Mouse (Mus musculus): ENCODE results near the gene Rassf7.
"Not testable (repeated sequence)": the region's sequence is repeated elsewhere in the genome, so short reads cannot be mapped to it uniquely, and the experiment has no call there.

Rassf7 gene

DNA sequence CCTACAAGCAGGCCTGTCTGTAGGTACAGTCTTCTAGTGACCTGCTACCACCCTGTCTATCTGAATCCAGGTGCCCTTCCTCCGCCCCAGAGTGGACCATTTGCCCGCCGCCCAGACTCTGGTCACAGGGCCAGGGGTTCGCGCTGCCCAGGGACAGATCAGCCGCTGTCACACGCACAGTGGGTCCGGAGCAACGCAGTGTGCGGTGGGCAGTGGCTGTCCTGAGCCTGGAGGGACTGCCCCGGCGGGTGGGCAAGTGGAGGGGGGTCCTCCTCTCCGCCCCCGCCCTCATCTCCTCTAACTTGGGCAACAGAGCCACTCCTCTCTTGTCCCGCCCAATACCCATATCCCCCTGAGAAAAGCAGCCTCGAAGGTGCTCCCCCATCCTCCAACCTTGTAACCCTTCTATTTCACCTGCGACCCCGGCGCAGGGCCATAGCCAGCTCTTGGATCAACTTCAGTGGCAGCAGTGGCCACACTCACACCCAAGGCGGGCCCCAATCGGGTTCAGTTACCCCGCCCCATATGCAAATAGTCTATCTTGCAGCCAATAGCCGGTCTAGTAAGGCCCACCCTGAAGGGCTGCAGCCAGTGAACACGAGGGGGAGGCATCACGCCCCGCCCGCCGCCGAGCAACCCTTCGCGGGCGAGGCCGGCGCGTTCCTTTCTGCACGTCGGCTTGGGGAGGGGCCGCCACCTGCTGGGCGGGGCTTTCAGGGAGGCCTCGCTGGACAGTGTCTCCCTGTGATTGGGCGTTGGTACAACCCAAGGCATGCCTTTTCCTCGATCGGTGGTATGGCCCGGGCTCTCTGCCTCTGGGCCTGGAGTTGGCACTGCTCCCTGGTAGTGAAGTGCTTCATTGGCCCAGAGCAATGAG is 5.8 kb downstream of the Rassf7 start:
- in situ Hi-C loops (cut with MboI, MseI), result no loop called here

DNA sequence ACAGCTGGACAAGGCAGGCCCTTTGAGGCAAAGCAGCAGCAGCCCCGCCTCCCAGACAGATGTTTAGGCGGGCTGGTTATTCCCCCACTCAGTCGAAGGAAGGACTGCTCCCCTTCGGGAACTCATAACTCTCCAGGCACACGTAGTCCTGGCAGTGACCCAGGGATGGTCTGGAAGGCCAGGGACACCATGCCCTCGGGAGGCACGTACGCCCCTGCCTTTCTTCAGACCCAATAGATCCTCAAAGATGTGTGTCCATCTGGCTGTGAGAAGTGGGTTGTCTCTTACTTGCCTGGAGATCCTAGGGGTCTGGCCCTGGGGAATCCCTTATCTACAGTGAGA is 6.4 kb downstream of the Rassf7 start:
- in situ Hi-C loops (cut with MboI, MseI), result no loop called here

DNA sequence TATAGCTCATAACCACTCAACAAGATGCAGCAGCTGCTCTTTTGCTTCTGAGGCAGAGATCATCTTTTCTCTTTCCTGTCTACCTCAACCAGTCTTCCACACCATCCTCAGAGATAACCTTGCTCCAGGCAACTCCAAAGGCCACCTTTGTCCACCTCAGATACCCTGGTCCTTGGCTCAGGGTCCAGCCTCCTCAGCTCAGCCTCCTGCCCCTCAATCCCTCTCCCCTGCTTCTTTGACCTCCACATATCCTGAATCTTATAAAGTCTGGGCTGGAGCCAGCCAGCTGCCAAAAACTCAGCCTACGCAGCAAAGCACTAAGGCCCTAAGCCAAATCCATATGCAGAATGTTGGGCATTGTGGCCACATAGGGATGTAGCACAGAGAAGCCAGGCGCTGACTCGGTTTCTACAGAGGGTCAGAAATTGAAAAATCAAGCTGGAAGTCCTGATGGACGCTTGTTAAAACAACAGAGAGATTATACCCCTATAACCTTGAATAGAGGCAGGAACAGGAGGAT is 7.1 kb downstream of the Rassf7 start:
- in situ Hi-C loops (cut with MboI, MseI), result no loop called here

GRCm38 (mm10) chr7:141226535-141226934 is 10.9 kb downstream of the Rassf7 start:
- in situ Hi-C loops (cut with MboI, MseI), result no loop called here

- in situ Hi-C loops (cut with MboI, MseI), result no loop called here
Observed at GRCm38 (mm10) chr7:141227796-141228195, 12.1 kb downstream of the Rassf7 start.

GRCm38 (mm10) chr7:141228279-141229067 is 12.8 kb downstream of the Rassf7 start, which contains the start of gene Phrf1:
Gene Phrf1 (plus strand): TSS chr7:141228784.
- in situ Hi-C loops (cut with MboI, MseI), result no loop called here

DNA sequence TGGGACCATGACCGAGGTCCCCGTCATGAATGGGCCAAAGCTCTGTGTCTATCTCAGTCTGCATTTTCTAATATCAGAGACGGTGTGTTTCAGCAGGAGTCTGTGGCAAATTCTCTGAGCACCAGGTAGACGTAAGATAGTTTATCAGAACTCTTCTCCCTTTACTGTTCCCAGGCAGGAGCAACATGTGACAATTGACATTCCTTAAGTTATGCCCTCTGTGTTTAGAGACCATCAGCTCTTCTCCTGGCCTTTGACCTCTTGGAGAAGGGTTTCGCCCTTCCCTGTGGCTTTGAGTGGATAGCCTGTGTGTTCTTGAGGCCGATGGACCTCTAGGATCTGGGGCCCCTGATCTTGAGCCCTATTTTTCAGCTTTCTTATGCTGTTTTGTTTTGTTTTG is 14.0 kb downstream of the Rassf7 start:
- in situ Hi-C loops (cut with MboI, MseI), result no loop called here

- in situ Hi-C loops (cut with MboI, MseI), result no loop called here
Observed at GRCm38 (mm10) chr7:141230570-141230969, 14.9 kb downstream of the Rassf7 start.

DNA sequence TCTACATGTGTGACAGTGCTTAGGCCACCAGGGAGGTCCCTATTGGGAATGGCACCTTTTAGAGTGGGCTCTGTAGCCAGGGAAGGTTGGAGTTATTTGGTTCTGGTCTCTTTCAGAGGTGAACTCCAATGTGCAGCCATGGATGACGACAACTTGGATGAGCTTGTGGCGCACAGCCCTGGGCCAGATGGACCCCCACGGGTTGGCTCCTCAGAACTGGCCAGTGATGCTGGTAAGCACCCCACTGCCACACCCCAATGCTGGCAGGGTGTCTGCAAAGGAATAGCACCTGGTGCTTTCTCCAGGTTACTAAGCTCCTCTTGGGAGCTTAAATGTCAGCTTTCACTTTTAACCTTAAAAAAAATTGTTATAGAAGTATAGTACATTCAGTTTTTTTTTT is 15.5 kb downstream of the Rassf7 start:
- in situ Hi-C loops (cut with MboI, MseI), result no loop called here

GRCm38 (mm10) chr7:141231551-141231950 is 15.9 kb downstream of the Rassf7 start:
- in situ Hi-C loops (cut with MboI, MseI), result no loop called here

GRCm38 (mm10) chr7:141250486-141250885 is 34.8 kb downstream of the Rassf7 start:
- in situ Hi-C loops (cut with MboI, MseI), result not testable (repeated sequence)

DNA sequence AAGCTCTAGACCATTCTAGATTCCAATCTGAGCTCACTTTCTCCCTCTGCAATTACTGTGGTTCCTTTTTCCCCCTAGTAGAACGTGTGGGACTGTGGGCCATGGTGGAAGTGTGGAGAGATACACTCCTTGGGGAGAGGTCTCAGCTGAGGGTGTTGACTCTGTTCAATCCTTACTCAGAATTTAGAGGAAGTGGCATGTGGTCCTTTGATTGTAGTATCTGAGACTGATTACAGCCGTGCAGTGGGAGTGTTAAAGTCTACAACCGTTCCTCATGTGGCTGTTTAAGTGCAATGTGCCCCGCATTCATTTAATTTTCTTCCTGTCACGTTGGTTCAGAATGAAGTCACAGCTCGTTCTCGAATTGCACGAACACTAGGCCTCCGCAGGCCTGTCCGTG is 40.5 kb downstream of the Rassf7 start:
- in situ Hi-C loops (cut with MboI, MseI), result no loop called here

DNA sequence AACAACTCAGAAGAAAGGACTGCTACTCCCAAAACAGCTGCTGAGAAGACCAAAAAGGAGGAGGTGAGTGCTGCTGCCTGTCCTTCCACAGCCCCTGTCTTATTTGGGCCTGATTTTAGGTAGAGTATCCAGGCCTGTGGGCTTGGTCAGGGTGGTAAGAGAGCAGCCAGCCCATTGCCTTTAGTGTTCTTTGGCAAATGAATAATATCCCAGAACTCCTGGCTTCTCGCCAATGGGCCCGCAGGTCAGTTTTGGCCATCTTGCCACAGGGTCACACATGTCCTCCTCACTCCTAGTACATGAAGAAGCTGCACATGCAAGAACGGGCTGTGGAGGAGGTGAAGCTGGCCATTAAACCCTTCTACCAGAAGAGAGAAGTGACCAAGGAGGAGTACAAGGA is 45.8 kb downstream of the Rassf7 start:
- in situ Hi-C loops (cut with MboI, MseI), result no loop called here

DNA sequence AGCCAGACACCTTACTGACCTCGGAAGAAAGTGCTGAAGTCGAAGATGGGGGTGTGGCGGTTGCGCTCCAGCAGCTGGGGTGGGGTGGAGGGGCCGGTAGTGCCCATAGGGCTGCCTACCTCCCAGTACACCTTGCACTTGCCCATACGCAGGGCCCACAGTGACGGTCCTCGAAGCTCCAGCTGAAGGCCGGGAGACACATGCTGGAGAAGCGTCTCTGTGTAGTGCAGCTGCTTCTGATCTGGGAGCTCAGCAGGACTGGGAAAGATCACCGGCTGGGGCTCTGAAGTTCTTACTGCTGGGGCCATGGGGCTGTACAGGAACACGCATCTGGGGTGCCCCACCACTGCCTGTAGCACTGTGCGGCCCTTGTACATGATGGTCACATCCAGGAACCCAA is 48.0 kb downstream of the Rassf7 start:
- in situ Hi-C loops (cut with MboI, MseI), result no loop called here

DNA sequence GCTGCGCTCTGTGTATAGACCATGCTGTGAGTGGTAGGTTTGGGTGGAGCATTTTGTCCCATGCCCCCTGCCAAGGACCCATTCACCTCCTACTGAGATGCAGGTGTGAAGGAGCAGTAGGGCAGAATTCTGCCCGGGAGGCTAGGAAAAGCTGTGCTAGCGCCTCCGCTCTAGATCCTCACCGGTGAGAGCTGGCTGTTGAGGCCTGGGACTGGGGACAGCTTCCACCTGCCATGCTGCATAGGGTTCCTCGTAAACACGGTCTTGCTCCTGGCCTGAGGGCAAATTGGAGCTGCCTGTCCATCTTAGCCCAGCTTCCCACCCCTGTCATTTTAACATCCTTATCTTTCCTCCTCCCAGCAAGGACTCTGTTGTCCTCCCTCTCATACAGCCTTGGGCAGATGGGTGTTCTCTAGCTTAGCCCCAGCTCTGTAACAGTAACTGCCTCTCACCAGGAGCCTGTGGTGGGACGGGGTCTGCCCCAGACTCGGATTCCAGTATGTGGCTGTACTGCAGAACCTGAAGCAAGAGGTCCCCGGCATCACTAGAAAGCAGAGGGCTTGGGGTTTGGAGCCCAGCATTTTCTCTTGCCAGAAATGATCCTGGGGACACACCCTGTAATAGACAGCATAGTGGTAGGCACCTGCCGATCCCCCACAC is 48.5 kb downstream of the Rassf7 start:
- in situ Hi-C loops (cut with MboI, MseI), result no loop called here

- in situ Hi-C loops (cut with MboI, MseI), result no loop called here
Observed at GRCm38 (mm10) chr7:141264761-141265410, 49.2 kb downstream of the Rassf7 start.

DNA sequence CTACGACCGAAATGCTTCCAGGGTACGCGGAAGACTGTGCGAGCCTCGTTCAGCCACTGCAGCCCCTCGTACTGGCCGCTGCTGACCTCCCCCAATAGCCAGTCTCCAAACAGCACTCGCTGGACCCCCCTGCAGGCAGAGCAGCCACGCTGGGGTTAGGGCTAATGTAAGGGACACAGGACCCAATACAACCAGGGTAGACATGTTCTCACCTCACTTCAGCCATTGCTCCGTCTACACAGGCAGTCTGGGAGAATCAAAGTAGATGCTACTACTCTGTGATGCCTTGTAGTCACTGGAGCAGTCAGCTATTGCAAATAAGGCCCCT is 49.7 kb downstream of the Rassf7 start:
- in situ Hi-C loops (cut with MboI, MseI), result no loop called here

DNA sequence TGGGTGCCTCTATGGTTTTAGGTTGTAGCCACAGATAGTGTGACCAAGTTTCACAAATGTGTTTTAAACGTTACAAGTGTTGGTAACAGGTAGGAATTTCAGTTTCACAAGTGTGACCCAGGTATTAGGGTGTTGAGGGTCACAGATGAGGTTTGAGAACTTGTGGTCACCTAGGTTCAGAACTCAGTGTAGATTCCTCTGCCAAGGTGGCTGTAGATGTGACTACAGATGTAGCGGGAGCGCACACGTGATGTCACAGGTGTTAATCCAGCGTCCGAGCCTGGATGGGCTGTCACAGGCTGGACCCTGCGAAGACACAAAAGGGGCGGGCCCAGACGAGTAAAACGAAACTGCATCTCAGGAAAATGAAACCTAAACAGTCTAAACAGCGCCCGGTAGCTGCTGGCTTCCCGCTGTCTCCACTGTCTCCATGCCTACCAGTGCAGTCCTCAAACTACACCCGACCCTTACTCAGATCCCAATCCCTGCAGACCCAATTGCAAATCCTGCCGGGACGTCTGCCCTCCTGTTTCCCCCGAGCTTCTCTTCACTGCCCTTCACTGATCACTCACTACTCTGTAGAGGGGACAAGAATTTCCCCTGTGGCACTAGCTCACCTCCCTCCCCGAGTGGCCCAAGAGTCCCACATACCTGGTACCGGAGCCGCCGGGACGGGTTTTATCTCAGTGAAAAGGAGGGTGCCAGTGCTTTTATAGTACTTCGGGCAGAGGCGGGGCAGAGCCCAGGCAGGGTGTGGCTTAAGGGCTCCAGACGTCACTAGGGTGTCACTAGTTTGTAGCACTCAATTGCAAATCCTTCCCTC is 50.3 kb downstream of the Rassf7 start, which contains the start of gene Irf7:
TSS of gene Irf7 (minus strand) at position 743 of the 823 bp plus-strand sequence.
- in situ Hi-C loops (cut with MboI, MseI), result no loop called here

Measured in T-helper 1 cell (primary cell).